Mouse (Mus musculus): ENCODE measurements around the gene Rad51d.
"Not testable (repeated sequence)": the region's sequence is repeated elsewhere in the genome, so short reads cannot be mapped to it uniquely, and the experiment has no call there.

The Rad51d gene

GRCm38 (mm10) chr11:82861558-82861957, 28.9 kb downstream of the Rad51d start:
- ATAC-seq (ENCODE audit: insufficient number of reproducible peaks, low FRiP score, low TSS enrichment), result no peak

DNA sequence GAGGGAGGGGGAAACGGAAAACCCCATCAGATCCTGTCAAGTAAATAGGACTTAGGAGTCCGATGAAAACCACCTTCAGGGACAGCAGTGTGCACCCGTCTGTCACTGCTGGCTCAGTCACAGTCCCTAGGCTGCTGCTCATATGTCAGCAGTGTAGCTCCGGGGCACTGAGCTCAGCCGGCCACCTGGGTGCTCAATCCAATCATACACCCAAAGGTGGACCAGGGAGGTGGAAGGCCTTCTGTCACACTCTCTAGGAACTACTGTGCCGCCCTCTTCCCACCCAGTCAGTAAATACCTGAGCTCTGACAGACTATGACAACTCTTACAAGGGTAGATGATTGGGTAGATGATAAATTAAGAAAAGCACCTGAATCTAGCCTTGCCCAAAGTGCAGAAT, 29.7 kb downstream of the Rad51d start:
- ATAC-seq (ENCODE audit: insufficient number of reproducible peaks, low FRiP score, low TSS enrichment), result no peak

DNA sequence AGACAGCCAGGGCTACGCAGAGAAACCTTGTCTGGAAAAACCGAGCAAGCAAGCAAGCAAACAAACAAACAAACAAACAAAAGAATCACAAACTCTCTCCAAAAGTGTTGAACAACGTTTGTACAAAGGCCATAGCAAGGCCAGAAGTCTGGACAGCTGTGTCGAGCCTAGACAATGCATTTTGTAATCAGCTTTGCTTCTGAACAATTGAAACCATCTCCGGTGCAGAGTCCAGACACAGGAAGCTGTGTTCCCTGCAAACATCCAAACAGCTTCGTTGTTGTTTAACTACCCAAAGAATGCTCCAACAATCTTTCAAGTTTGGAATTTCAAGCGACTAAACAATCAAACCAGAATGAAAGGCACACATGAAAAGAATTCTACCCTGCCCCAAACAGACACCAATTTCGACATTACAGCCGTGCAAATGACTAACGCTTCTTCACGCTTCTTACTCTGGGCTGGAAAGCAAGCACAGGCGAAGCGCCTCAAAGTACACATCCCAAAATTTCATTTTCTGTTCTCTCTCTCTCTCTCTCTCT, 33.0 kb downstream of the Rad51d start:
- no peak for ATAC-seq (ENCODE audit: insufficient number of reproducible peaks, low FRiP score, low TSS enrichment)

DNA sequence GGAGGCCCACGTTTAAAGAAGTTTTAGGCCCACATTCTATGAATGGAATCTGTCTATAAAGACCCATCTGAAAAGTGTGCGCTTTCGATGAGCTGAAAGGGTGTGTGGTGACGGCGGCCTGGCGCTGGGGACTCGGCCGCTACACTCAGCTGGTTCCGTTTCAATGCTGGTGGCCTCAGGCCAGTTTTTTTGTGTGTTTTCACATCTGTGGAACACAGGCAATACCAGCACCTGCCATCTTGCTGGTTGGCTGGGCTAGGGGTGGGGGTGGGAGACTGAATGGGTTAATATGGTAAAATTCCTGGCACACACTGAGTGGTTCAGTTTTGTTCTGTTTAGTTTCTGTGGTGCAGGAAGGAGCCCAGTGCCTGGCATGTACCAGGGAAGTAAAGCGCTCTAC, 34.4 kb downstream of the Rad51d start:
- no peak for ATAC-seq (ENCODE audit: insufficient number of reproducible peaks, low FRiP score, low TSS enrichment)

- ATAC-seq (ENCODE audit: insufficient number of reproducible peaks, low FRiP score, low TSS enrichment), result no peak
Observed at GRCm38 (mm10) chr11:82855327-82855973, 35.0 kb downstream of the Rad51d start.

- no peak for ATAC-seq (ENCODE audit: insufficient number of reproducible peaks, low FRiP score, low TSS enrichment)
Observed at GRCm38 (mm10) chr11:82854111-82854510, 36.3 kb downstream of the Rad51d start.

GRCm38 (mm10) chr11:82852958-82853357, 37.5 kb downstream of the Rad51d start:
- no peak for ATAC-seq (ENCODE audit: insufficient number of reproducible peaks, low FRiP score, low TSS enrichment)

- ATAC-seq (ENCODE audit: insufficient number of reproducible peaks, low FRiP score, low TSS enrichment), result no peak
Observed at GRCm38 (mm10) chr11:82852540-82852939, 37.9 kb downstream of the Rad51d start.

DNA sequence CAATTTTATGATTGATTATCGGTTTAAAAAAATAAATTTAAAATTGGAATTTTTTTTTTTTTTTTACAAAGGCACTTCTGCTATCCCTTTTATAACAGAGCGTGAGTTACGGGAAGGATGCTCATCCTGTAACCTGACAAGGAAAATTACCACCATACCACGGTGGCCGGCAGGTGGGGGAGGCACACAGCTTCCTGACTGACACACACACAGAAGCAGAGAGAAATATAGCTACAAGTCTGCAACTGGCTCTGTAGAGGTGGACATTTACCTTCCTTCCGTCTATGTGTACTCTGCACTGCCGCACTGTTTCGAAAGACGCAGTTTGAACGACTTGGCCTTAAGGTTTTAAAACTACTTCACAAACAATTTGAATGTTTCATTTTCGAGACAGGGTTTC, 38.3 kb downstream of the Rad51d start:
- no peak for ATAC-seq (ENCODE audit: insufficient number of reproducible peaks, low FRiP score, low TSS enrichment)

DNA sequence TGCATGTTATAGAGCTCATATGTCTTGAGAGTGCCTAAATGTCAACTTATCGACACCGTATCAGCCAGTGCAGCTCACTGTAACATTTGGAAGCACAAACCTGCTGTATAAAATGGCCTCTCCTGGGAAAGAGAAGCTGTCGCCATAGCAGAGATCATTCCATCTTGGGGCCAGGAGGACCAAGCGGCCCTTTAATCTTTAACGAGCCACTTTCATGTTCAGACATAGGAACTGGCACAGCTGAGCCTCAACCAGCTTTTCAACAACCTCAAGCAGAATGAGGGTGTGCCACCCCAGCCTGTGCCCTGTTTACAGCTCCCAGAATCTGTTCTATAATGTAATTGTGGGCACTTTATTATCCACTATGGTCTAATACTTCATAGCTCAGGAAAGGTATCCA, 40.2 kb downstream of the Rad51d start:
- no peak for ATAC-seq (ENCODE audit: insufficient number of reproducible peaks, low FRiP score, low TSS enrichment)

DNA sequence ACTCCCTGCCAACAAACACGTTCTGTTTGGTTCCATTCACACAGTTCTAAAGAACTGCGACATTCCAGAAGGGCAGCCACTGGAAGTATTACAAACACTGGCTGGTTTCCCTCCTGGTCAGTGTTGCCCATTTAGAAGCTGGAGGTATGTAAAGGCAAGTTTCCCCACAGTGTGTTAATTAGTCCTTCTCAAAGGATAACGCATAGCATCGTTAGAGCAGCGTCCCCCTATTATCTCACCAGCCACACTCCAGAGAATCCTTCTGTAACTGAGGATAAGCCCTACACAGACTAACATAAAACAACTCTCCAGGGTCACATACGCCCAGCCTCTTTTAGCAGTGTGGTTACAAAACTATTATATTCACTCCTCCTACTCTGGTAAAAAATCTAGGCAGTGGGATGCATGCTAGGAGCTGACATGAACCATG, 42.8 kb downstream of the Rad51d start:
- ATAC-seq (ENCODE audit: insufficient number of reproducible peaks, low FRiP score, low TSS enrichment), result no peak

GRCm38 (mm10) chr11:82846938-82847337, 43.5 kb downstream of the Rad51d start:
- ATAC-seq (ENCODE audit: insufficient number of reproducible peaks, low FRiP score, low TSS enrichment), result no peak

DNA sequence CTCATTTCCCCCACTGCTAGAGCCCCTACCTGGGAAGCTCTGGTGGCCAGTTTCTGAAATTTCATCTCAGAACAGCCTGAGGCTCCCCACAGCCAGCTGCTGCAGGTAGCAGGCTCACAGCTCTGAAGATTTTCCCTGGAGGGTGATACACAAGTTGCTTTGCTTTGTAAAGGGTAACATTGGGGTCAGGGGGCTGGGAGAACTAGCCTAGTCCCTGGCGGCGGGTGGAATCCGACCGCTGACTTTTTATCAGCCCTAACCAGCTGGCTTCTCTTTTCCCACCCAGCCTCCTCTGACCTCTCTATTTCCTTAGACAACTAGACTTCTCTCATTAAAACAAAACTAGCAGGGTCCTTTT, 44.4 kb downstream of the Rad51d start:
- no peak for ATAC-seq (ENCODE audit: insufficient number of reproducible peaks, low FRiP score, low TSS enrichment)

- no peak for ATAC-seq (ENCODE audit: insufficient number of reproducible peaks, low FRiP score, low TSS enrichment)
Observed at GRCm38 (mm10) chr11:82845415-82846078, 44.9 kb downstream of the Rad51d start.

GRCm38 (mm10) chr11:82844771-82845414, 45.5 kb downstream of the Rad51d start:
- ATAC-seq (ENCODE audit: insufficient number of reproducible peaks, low FRiP score, low TSS enrichment), result no peak

GRCm38 (mm10) chr11:82838511-82838910, 51.9 kb downstream of the Rad51d start:
- ATAC-seq (ENCODE audit: insufficient number of reproducible peaks, low FRiP score, low TSS enrichment), result no peak

- ATAC-seq (ENCODE audit: insufficient number of reproducible peaks, low FRiP score, low TSS enrichment), result no peak
Observed at GRCm38 (mm10) chr11:82837848-82838247, 52.6 kb downstream of the Rad51d start.

- no peak for ATAC-seq (ENCODE audit: insufficient number of reproducible peaks, low FRiP score, low TSS enrichment)
Observed at GRCm38 (mm10) chr11:82837192-82837591, 53.2 kb downstream of the Rad51d start.

- ATAC-seq (ENCODE audit: insufficient number of reproducible peaks, low FRiP score, low TSS enrichment), result no peak
Observed at GRCm38 (mm10) chr11:82835616-82836432, 54.6 kb downstream of the Rad51d start.

DNA sequence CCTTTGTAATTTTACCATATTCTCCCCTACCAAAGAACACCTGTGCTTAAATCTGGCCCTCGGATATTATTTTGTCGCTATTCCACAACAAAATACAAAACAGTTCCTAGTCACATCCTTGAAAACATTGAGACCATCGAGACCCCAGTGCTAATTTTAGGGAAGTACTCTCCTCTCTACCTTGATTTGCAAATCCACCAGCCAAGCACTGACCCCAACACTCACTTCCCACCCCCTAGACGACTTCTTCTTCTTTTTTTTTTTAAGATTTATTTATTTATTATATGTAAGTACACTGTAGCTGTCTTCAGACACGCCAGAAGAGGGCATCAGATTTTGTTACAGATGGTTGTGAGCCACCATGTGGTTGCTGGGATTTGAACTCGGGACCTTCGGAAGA, 56.1 kb downstream of the Rad51d start:
- not testable (repeated sequence) for ATAC-seq (ENCODE audit: insufficient number of reproducible peaks, low FRiP score, low TSS enrichment)

GRCm38 (mm10) chr11:82833929-82834328, 56.5 kb downstream of the Rad51d start:
- ATAC-seq (ENCODE audit: insufficient number of reproducible peaks, low FRiP score, low TSS enrichment), result no peak
